Mouse (Mus musculus) ES-Bruce4 (cell line): ENCODE data around the gene Pamr1.

ENCODE experiments used
- CTCF ChIP-seq: IDR thresholded peaks from one replicate; pipeline ENCODE4 v1.8.1; 2011; ENCODE audit warnings: low read depth, low read length
- EP300 ChIP-seq: IDR thresholded peaks from 2 replicates; pipeline ENCODE4 v1.6.1; 2011; ENCODE audit warnings: low read depth, low read length; ENCODE audit not compliant: insufficient read depth

GRCm38 (mm10) chr2:102659521-102659830 is 109.7 kb downstream of the Pamr1 start:
- TF ChIP-seq EP300 (no peak), CTCF (no peak)
